Mouse (Mus musculus) ES-E14 (cell line): ENCODE results near the gene Ntan1.

Experiments used
- CHD2 ChIP-seq: IDR thresholded peaks from 2 replicates; pipeline ENCODE4 v1.6.1; 2014; ENCODE audit warnings: mild to moderate bottlenecking, low read depth, low read length, inconsistent platforms
- HCFC1 ChIP-seq: IDR thresholded peaks from 2 replicates; pipeline ENCODE4 v1.6.1; 2012; ENCODE audit warnings: low read length, inconsistent platforms, borderline replicate concordance; ENCODE audit not compliant: insufficient read depth
- ZC3H11A ChIP-seq: IDR thresholded peaks from 2 replicates; pipeline ENCODE4 v1.6.1; 2012; ENCODE audit warnings: low read depth, mild to moderate bottlenecking, inconsistent platforms, low read length, borderline replicate concordance
- ZNF384 ChIP-seq: IDR thresholded peaks from 2 replicates; pipeline ENCODE4 v1.6.1; 2012; ENCODE audit warnings: low read depth, low read length, inconsistent platforms

GRCm38 (mm10) chr16:13851446-13851845 is 32.8 kb downstream of the Ntan1 start:
- no peak for TF ChIP-seq ZNF384
- TF ChIP-seq CHD2: no peak
- no peak for TF ChIP-seq ZC3H11A
- no peak for TF ChIP-seq HCFC1
